Mouse (Mus musculus): ENCODE results near the gene Svs1.

Svs1 gene

GRCm38 (mm10) chr6:49007981-49008380 lies 21.3 kb downstream of the Svs1 start:
- CTCF ChIA-PET = interaction anchor here (0.6 to 1.9 kb wide), 27 partner anchors 9 to 1446 kb away, joined by 3 to 10 read pairs (median 4); partner anchors contain the start of gene Gpnmb (in 1 of the 4)
- POLR2A ChIA-PET = interaction anchor here in 3 of 4 experiments (0.6 to 2.9 kb wide), 17 partner anchors 11 to 1658 kb away, joined by 3 to 24 read pairs (median 3); partner anchors contain the start of gene Malsu1 (in 1 of the 3)

GRCm38 (mm10) chr6:49008420-49009160 lies 21.9 kb downstream of the Svs1 start:
- ChIA-PET CTCF (interaction anchor here (0.7 to 1.9 kb wide), 24 partner anchors 9 to 216 kb away, joined by 3 to 10 read pairs (median 4); partner anchors contain the start of gene Gpnmb (in 1 of the 4)), POLR2A (interaction anchor here in 3 of 4 experiments (0.7 to 2.9 kb wide), 29 partner anchors 9 to 344 kb away, joined by 3 to 24 read pairs (median 4); partner anchors contain the start of gene Malsu1 (in 1 of the 3))

- CTCF ChIA-PET = interaction anchor here in 2 of 4 experiments (0.8 to 1.9 kb wide), 7 partner anchors 12 to 191 kb away, joined by 3 to 10 read pairs (median 4); no protein-coding TSS in a partner anchor
- POLR2A ChIA-PET = interaction anchor here in 2 of 4 experiments (0.7 to 2.9 kb wide), 21 partner anchors 8 to 209 kb away, joined by 3 to 24 read pairs (median 4); no protein-coding TSS in a partner anchor
Observed at GRCm38 (mm10) chr6:49009161-49009555, 22.5 kb downstream of the Svs1 start.

GRCm38 (mm10) chr6:49009665-49010064 lies 23.0 kb downstream of the Svs1 start:
- CTCF ChIA-PET = interaction anchor here in 3 of 4 experiments (0.6 to 1.6 kb wide), 8 partner anchors 12 to 173 kb away, joined by 3 to 4 read pairs (median 3); no protein-coding TSS in a partner anchor
- POLR2A ChIA-PET = interaction anchor here in 2 of 4 experiments (0.5 to 2.9 kb wide), 19 partner anchors 8 to 324 kb away, joined by 3 to 24 read pairs (median 4); no protein-coding TSS in a partner anchor

- ChIA-PET CTCF (interaction anchor here in 1 of 4 experiments (0.5 to 0.7 kb wide), 2 partner anchors 144 to 172 kb away, joined by 3 to 6 read pairs; no protein-coding TSS in a partner anchor), POLR2A (interaction anchor here in 2 of 4 experiments (0.5 to 1.8 kb wide), 2 partner anchors 10 to 12 kb away, joined by 3 to 4 read pairs; no protein-coding TSS in a partner anchor)
Observed at GRCm38 (mm10) chr6:49011191-49011590, 24.5 kb downstream of the Svs1 start.

DNA sequence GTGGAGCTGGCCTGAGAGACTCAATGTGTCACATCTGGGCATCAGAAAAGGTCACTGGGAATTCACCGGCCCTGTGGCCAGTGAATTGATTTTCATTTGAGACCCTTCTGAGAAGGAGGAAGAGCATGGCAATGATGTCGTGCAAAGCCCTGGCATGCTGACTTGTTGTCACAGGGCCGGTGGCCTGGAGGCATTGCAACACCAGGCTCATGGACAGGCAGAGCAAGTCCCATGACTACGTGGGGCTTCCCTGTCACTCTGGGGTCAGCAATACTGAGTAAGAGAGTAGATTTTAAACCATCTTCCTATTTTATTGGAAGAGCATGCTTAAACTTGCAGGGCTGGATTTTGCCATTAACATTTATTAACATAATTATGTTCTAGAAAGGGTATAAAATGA lies 26.4 kb downstream of the Svs1 start:
- POLR2A ChIA-PET = interaction anchor here in 1 of 4 experiments (0.5 to 1.2 kb wide), 3 partner anchors 13 to 81 kb away, joined by 3 to 5 read pairs (median 5); no protein-coding TSS in a partner anchor
- CTCF ChIA-PET = no interaction called here

DNA sequence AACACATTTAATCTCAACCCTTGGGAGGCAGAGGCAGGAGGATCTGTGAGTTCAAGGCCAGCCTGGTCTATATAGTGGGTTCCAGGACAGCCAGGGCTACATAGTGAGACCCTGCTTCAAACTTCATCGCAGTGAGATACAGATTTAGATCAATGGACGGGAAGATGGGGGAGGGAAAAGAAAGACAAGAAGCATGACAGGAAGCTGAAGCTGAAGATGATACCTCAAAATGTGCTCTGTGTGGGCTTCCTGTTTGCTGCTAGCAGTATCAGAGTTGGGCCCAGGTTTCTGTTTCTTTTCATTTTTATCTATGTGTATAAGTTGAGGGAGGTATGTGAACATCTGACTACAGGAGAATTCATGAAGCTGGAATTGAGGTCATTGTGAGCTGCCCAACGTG lies 26.8 kb downstream of the Svs1 start:
- POLR2A ChIA-PET = interaction anchor here in 3 of 4 experiments (0.5 to 0.6 kb wide), 3 partner anchors 9 to 199 kb away, joined by 3 to 4 read pairs (median 3); no protein-coding TSS in a partner anchor

GRCm38 (mm10) chr6:49017150-49017549 lies 30.5 kb downstream of the Svs1 start:
- ChIA-PET CTCF (interaction anchor here in 1 of 4 experiments (0.9 kb wide), 1 partner anchor 9 kb away, joined by 4 read pairs; no protein-coding TSS in a partner anchor), POLR2A (interaction anchor here in 2 of 4 experiments (0.6 to 1.0 kb wide), 4 partner anchors 8 to 245 kb away, joined by 3 to 4 read pairs (median 4); no protein-coding TSS in a partner anchor)

More for the DNA sequence above, 26.8 kb downstream of the Svs1 start:
- CTCF ChIA-PET = no interaction called here

- CTCF ChIA-PET = interaction anchor here in 2 of 4 experiments (0.5 to 1.2 kb wide), 5 partner anchors 11 to 159 kb away, joined by 3 to 5 read pairs (median 4); no protein-coding TSS in a partner anchor
- POLR2A ChIA-PET = interaction anchor here in 2 of 4 experiments (0.7 to 8.6 kb wide), 14 partner anchors 9 to 245 kb away, joined by 3 to 122 read pairs (median 6); partner anchors contain the start of genes Gpnmb (in 1 of the 2), Malsu1 (in 1 of the 2) and Tra2a (in 1 of the 2)
Observed at GRCm38 (mm10) chr6:49019341-49019740, 32.7 kb downstream of the Svs1 start.

GRCm38 (mm10) chr6:49021141-49022012 lies 34.7 kb downstream of the Svs1 start:
- ChIA-PET POLR2A (interaction anchor here in 3 of 4 experiments (0.6 to 8.6 kb wide), 28 partner anchors 8 to 346 kb away, joined by 3 to 122 read pairs (median 6); partner anchors contain the start of genes Gpnmb (in 2 of the 3), Malsu1 (in 2 of the 3) and Fam221a (in 1 of the 3)), CTCF (interaction anchor here in 2 of 4 experiments (0.7 to 1.0 kb wide), 2 partner anchors 14 to 111 kb away, joined by 3 read pairs; no protein-coding TSS in a partner anchor)

GRCm38 (mm10) chr6:49022384-49022783 lies 35.7 kb downstream of the Svs1 start:
- ChIA-PET CTCF (interaction anchor here in 1 of 4 experiments (1.0 kb wide), 1 partner anchor 15 kb away, joined by 3 read pairs; no protein-coding TSS in a partner anchor), POLR2A (interaction anchor here in 3 of 4 experiments (0.6 to 8.6 kb wide), 25 partner anchors 9 to 345 kb away, joined by 3 to 122 read pairs (median 8); partner anchors contain the start of genes Gpnmb (in 2 of the 3), Tra2a (in 2 of the 3), Fam221a (in 1 of the 3) and Malsu1 (in 1 of the 3))

- ChIA-PET CTCF (interaction anchor here in 2 of 4 experiments (1.1 to 1.4 kb wide), 6 partner anchors 13 to 163 kb away, joined by 3 to 7 read pairs (median 4); partner anchors contain the start of genes Gpnmb (in 1 of the 2) and Malsu1 (in 1 of the 2)), POLR2A (interaction anchor here in 3 of 4 experiments (0.6 to 8.6 kb wide), 28 partner anchors 10 to 1358 kb away, joined by 3 to 122 read pairs (median 5); partner anchors contain the start of genes Gpnmb (in 2 of the 3), Tra2a (in 2 of the 3) and Fam221a (in 1 of the 3))
Observed at GRCm38 (mm10) chr6:49023315-49023714, 36.7 kb downstream of the Svs1 start.

DNA sequence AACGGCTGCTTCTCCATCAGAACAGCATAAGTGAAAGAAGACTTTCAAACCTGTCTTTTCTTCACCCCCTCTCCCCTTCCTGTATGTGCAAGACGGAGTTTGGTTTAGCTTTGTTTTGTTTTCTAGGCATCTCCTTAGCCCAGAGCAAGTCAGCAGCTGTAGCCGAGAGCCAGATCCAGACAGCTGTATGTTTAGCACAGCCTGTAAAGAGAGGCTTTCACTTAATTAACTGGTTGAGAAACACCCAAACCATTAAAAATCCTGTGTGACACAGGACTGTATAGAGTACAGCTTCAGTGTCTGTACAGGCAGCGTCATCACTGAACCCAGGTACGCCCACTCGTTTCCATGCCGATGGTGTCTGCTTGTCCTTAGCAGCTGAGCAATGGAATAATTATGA lies 38.6 kb downstream of the Svs1 start:
- ChIA-PET CTCF (interaction anchor here in 3 of 4 experiments (0.6 to 1.0 kb wide), 5 partner anchors 15 to 227 kb away, joined by 3 to 7 read pairs (median 3); no protein-coding TSS in a partner anchor), POLR2A (interaction anchor here in 2 of 4 experiments (0.6 to 8.6 kb wide), 11 partner anchors 10 to 385 kb away, joined by 3 to 122 read pairs (median 4); partner anchors contain the start of gene Gpnmb (in 2 of the 2))

DNA sequence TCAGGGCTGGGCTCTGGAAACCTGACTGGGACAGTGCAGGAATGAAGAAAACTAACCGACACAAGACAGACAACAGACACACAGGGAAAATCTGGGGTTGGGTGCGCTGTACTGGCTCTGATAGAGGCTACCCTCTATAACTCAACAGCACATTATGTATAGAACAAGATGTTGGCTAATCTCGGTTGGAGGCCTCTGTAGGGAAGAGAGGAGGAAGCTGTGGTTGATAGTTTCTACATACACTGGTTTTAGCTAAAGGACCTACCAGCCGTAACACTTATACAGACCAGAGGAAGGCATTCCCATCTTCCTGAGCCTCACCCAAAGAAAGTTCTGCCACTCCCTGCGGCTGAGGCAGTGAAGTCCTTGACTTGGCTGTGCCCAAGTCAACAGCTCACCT lies 39.8 kb downstream of the Svs1 start:
- ChIA-PET CTCF (interaction anchor here in 2 of 4 experiments (0.7 to 0.8 kb wide), 3 partner anchors 157 to 1082 kb away, joined by 3 to 7 read pairs (median 3); no protein-coding TSS in a partner anchor), POLR2A (interaction anchor here in 2 of 4 experiments (0.9 to 8.6 kb wide), 5 partner anchors 8 to 191 kb away, joined by 3 to 122 read pairs (median 6); partner anchors contain the start of gene Gpnmb (in 2 of the 2))

DNA sequence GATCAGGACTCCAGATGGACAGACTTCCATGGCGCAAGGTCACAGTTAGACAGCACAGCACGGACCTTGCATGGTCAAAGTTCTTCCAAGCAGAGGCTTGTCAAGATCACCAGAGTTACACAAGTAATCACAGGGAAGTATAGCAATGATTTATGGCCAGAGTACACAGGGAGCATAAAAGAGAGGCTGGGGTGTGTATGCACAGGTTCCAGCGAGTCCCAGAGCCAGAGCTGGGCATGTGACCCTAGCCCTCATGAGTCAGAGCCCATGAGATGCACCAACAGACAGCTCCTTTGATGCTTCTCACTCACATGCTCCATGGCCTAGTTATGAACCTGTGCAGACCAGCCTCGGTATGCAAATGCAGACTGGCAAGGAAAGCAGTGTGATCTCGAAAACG lies 41.4 kb downstream of the Svs1 start:
- POLR2A ChIA-PET = interaction anchor here in 3 of 4 experiments (0.9 to 3.1 kb wide), 17 partner anchors 8 to 340 kb away, joined by 3 to 13 read pairs (median 4); partner anchors contain the start of genes Gpnmb (in 2 of the 3), Fam221a (in 1 of the 3), Igf2bp3 (in 1 of the 3) and Tra2a (in 1 of the 3)

DNA sequence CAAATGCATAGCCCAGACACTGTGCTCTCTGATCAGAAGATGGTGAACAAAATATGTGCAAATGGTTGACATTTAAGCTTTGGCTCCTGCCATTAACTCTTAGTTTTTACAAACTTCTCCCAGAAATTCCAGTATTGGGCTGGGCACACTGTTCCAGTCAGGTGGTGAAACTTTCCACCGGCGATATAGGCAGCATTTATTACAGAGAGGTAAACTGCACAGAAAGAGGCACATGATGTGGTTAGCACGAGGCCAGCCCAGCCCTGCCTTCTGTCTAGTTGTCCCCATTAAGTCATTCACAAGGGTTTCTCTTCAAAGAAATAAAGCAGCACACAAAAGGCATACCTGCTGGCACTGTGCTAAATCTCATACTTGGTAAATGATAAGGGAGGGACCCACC lies 42.0 kb downstream of the Svs1 start:
- ChIA-PET CTCF (interaction anchor here in 2 of 4 experiments (0.7 to 0.9 kb wide), 2 partner anchors 167 to 201 kb away, joined by 3 read pairs; no protein-coding TSS in a partner anchor), POLR2A (interaction anchor here in 2 of 4 experiments (0.5 to 3.1 kb wide), 21 partner anchors 8 to 339 kb away, joined by 3 to 13 read pairs (median 4); partner anchors contain the start of genes Gpnmb (in 2 of the 2), Fam221a (in 1 of the 2) and Tra2a (in 1 of the 2))

More for the DNA sequence above, 41.4 kb downstream of the Svs1 start:
- CTCF ChIA-PET = interaction anchor here in 3 of 4 experiments (0.5 to 1.0 kb wide), 3 partner anchors 20 to 202 kb away, joined by 3 to 4 read pairs (median 3); no protein-coding TSS in a partner anchor
